Mouse (Mus musculus): ENCODE results near the gene Poll.

DNA sequence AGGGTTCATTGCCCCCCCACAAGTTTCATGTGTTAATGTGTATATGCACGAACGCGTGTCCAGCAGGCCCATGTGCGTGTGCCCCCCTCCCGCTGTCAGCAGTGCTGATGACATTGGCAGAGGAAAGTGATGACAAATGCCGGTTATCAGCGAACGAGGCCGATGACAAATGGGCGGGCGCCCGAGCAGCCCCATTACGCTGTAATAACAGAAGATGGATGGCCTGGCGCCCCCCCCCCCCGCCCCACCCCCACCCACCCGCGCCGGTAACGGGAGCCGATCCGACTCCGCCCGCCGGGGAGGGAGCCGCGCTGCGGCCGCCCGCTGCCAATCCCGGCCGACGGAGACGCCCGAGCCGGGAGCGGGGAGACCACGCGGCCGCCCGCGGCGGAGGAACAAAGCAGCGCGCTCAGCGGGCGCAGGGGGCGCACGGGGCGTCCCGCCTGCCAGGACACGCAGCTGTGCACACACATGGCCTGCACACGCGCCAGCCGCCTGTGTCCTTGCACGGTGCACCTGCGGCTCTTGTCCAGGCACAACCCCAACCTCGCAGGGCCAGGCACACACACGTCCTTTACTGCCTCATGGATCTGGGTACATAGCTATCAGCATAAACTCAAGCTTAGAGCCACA, 18.8 kb downstream of the Poll start:
- TF ChIP-seq CTCF (conservative IDR thresholded peaks at IDR 0.05; ENCODE audit: low read length) (no peak), NANOG (IDR thresholded peaks at IDR 0.05; ENCODE audit: borderline replicate concordance, low read length) (no peak)
